Mouse (Mus musculus): Measurements from ENCODE around the gene Ndufv2. TPM values are rescaled to one million over a fixed set of nuclear protein-coding genes. Genes with fewer than 3 reads are reported as not detected.

Gene Ndufv2
- total and polyA plus RNA-seq, 2 experiments from 2014 or later, result 73.6 to 484 TPM

- TF ChIP-seq CTCF (IDR thresholded peaks at IDR 0.05; ENCODE audit: low read depth), result no peak
- no peak overlapping the region for H3K9ac ChIP-seq (replicated peaks; ENCODE audit: low read length)
- H3K27ac ChIP-seq, result no peak overlapping the region
- no peak overlapping the region for H3K4me3 ChIP-seq (ENCODE audit: low read length)
- no peak for DNase-seq (ENCODE audit: low spot score)
- H3K4me2 ChIP-seq (ENCODE audit: low read depth, low read length), result no peak overlapping the region
- H3K36me3 ChIP-seq (ENCODE audit: insufficient read depth, low read length), result peaks cover 45% of the 10 kb centered on the region
- 86% methylated on average over 1 of the region's 1 CpGs for WGBS
- no peak for ATAC-seq
- no peaks in the 10 kb centered on the region for H3K27me3 ChIP-seq (ENCODE audit: insufficient read depth, low read length)
- no peaks in the 10 kb centered on the region for H3K4me1 ChIP-seq (ENCODE audit: insufficient read depth, low read length)
- H3K9me3 ChIP-seq (ENCODE audit: low read length), result no peaks in the 10 kb centered on the region
Measured at GRCm38 (mm10) chr17:66120701-66121100, 19.3 kb upstream of the Ndufv2 start.

GRCm38 (mm10) chr17:66118991-66119390 lies 17.6 kb upstream of the Ndufv2 start:
- Histone ChIP-seq H3K9ac (replicated peaks; ENCODE audit: low read length) (no peak overlapping the region), H3K4me1 (ENCODE audit: insufficient read depth, low read length) (no peaks in the 10 kb centered on the region), H3K27me3 (ENCODE audit: insufficient read depth, low read length) (no peaks in the 10 kb centered on the region), H3K9me3 (ENCODE audit: low read length) (no peaks in the 10 kb centered on the region), H3K27ac (no peak overlapping the region), H3K4me2 (ENCODE audit: low read depth, low read length) (no peak overlapping the region), H3K4me3 (ENCODE audit: low read length) (no peak overlapping the region), H3K36me3 (ENCODE audit: insufficient read depth, low read length) (peaks cover 61% of the 10 kb centered on the region)
- no peak for ATAC-seq
- 66% methylated on average over 8 of the region's 8 CpGs for WGBS
- no peak for DNase-seq (ENCODE audit: low spot score)
- TF ChIP-seq CTCF (IDR thresholded peaks at IDR 0.05; ENCODE audit: low read depth), result no peak

- peaks cover 6% of the 10 kb centered on the region for H3K4me1 ChIP-seq (ENCODE audit: insufficient read depth, low read length)
- no peak for DNase-seq (ENCODE audit: low spot score)
- peak overlapping the region; percentile 88 for H3K4me3 ChIP-seq (ENCODE audit: low read length)
- no peaks in the 10 kb centered on the region for H3K9me3 ChIP-seq (ENCODE audit: low read length)
- ATAC-seq, result no peak
- 39% methylated on average over 4 of the region's 4 CpGs for WGBS
- peak overlapping the region; percentile 77 for H3K9ac ChIP-seq (replicated peaks; ENCODE audit: low read length)
- TF ChIP-seq CTCF (IDR thresholded peaks at IDR 0.05; ENCODE audit: low read depth), result no peak
- peak overlapping the region; percentile 62 for H3K4me2 ChIP-seq (ENCODE audit: low read depth, low read length)
- H3K27me3 ChIP-seq (ENCODE audit: insufficient read depth, low read length), result no peaks in the 10 kb centered on the region
- peak overlapping the region; percentile 69; the same call in 1 of the 2 replicates for H3K27ac ChIP-seq
- H3K36me3 ChIP-seq (ENCODE audit: insufficient read depth, low read length), result peaks cover 34% of the 10 kb centered on the region
Measured at GRCm38 (mm10) chr17:66112166-66112565, 10.8 kb upstream of the Ndufv2 start.

- WGBS, result under 1% methylated on average over 41 of the region's 41 CpGs
- no peaks in the 10 kb centered on the region for H3K27me3 ChIP-seq (ENCODE audit: insufficient read depth, low read length)
- no peaks in the 10 kb centered on the region for H3K9me3 ChIP-seq (ENCODE audit: low read length)
- peaks cover 6% of the 10 kb centered on the region for H3K4me1 ChIP-seq (ENCODE audit: insufficient read depth, low read length)
- peak; percentile 97 for ATAC-seq
- peak within 1 kb of the TSS; percentile 69 for H3K27ac ChIP-seq
- peak; percentile 96 for DNase-seq (ENCODE audit: low spot score)
- peak within 1 kb of the TSS; percentile 88 for H3K4me3 ChIP-seq (ENCODE audit: low read length)
- peak within 1 kb of the TSS; percentile 77 for H3K9ac ChIP-seq (replicated peaks; ENCODE audit: low read length)
- peaks cover 27% of the 10 kb centered on the region for H3K36me3 ChIP-seq (ENCODE audit: insufficient read depth, low read length)
- peak within 1 kb of the TSS; percentile 62 for H3K4me2 ChIP-seq (ENCODE audit: low read depth, low read length)
- TF ChIP-seq CTCF (IDR thresholded peaks at IDR 0.05; ENCODE audit: low read depth), result 0 out of 2 replicates have a peak, but pooled peaks have one; percentile 27
Measured at GRCm38 (mm10) chr17:66111402-66111959, 10.1 kb upstream of the Ndufv2 start, which contains the start of gene Washc1. Gene Washc1, plus strand, starts transcription at chr17:66111545.

- Histone ChIP-seq H3K27ac (no peak overlapping the region), H3K4me1 (ENCODE audit: insufficient read depth, low read length) (peaks cover 6% of the 10 kb centered on the region), H3K27me3 (ENCODE audit: insufficient read depth, low read length) (no peaks in the 10 kb centered on the region), H3K9me3 (ENCODE audit: low read length) (no peaks in the 10 kb centered on the region), H3K4me2 (ENCODE audit: low read depth, low read length) (peak overlapping the region; percentile 62), H3K9ac (replicated peaks; ENCODE audit: low read length) (peak overlapping the region; percentile 77; the same call in 1 of the 2 replicates), H3K36me3 (ENCODE audit: insufficient read depth, low read length) (peaks cover 20% of the 10 kb centered on the region), H3K4me3 (ENCODE audit: low read length) (peak overlapping the region; percentile 88)
- TF ChIP-seq CTCF (IDR thresholded peaks at IDR 0.05; ENCODE audit: low read depth), result no peak
- peak; percentile 10 for ATAC-seq
- no peak for DNase-seq (ENCODE audit: low spot score)
- 43% methylated on average over 6 of the region's 6 CpGs for WGBS
Measured at GRCm38 (mm10) chr17:66110746-66111145, 9.4 kb upstream of the Ndufv2 start.

GRCm38 (mm10) chr17:66108198-66108597 lies 6.8 kb upstream of the Ndufv2 start:
- Histone ChIP-seq H3K4me3 (ENCODE audit: low read length) (no peak overlapping the region), H3K27ac (no peak overlapping the region), H3K4me1 (ENCODE audit: insufficient read depth, low read length) (peaks cover 6% of the 10 kb centered on the region), H3K36me3 (ENCODE audit: insufficient read depth, low read length) (no peaks in the 10 kb centered on the region), H3K4me2 (ENCODE audit: low read depth, low read length) (no peak overlapping the region), H3K27me3 (ENCODE audit: insufficient read depth, low read length) (no peaks in the 10 kb centered on the region), H3K9ac (replicated peaks; ENCODE audit: low read length) (no peak overlapping the region), H3K9me3 (ENCODE audit: low read length) (no peaks in the 10 kb centered on the region)
- TF ChIP-seq CTCF (IDR thresholded peaks at IDR 0.05; ENCODE audit: low read depth), result no peak
- ATAC-seq, result no peak
- WGBS, result 80% methylated on average over 4 of the region's 4 CpGs
- no peak for DNase-seq (ENCODE audit: low spot score)

GRCm38 (mm10) chr17:66107466-66107865 lies 6.1 kb upstream of the Ndufv2 start:
- TF ChIP-seq CTCF (IDR thresholded peaks at IDR 0.05; ENCODE audit: low read depth), result no peak
- no peak overlapping the region for H3K4me3 ChIP-seq (ENCODE audit: low read length)
- H3K9me3 ChIP-seq (ENCODE audit: low read length), result no peaks in the 10 kb centered on the region
- H3K4me2 ChIP-seq (ENCODE audit: low read depth, low read length), result no peak overlapping the region
- H3K36me3 ChIP-seq (ENCODE audit: insufficient read depth, low read length), result no peaks in the 10 kb centered on the region
- no peak overlapping the region for H3K9ac ChIP-seq (replicated peaks; ENCODE audit: low read length)
- H3K4me1 ChIP-seq (ENCODE audit: insufficient read depth, low read length), result peaks cover 5% of the 10 kb centered on the region
- DNase-seq (ENCODE audit: low spot score), result no peak
- H3K27me3 ChIP-seq (ENCODE audit: insufficient read depth, low read length), result no peaks in the 10 kb centered on the region
- no peak for ATAC-seq
- WGBS, result 71% methylated on average over 8 of the region's 8 CpGs
- no peak overlapping the region for H3K27ac ChIP-seq

Data from hindbrain, postnatal 0 days (tissue).